Mouse (Mus musculus): ENCODE data around the gene Klk1b1. TPM values are rescaled to one million over a fixed set of nuclear protein-coding genes. Genes with fewer than 3 reads are reported as not detected.
"Not testable (repeated sequence)": the region's sequence is repeated elsewhere in the genome, so short reads cannot be mapped to it uniquely, and the experiment has no call there.

Gene Klk1b1
- total RNA-seq, 2 experiments from 2014 or later: not detected

DNA sequence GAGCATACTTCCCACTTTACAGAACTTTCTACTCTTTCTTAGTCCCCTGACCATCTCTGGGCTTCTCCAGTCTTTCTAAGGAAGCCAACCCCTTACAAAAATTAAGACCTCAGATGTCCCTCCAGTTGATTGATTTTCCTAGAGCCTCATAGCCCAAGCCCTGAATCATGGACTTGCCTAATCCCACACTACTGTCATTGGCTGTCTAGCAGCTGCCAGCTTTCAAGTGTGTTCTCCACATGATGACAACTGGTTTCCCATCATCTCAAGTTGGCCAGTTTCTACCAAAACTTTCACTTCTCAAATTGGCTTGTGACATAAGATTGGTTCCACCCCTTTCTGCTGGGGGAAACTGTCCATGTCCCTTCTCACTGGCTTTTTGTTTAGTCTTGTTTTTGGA is 38.3 kb downstream of the Klk1b1 start:
- no peak for DNase-seq (ENCODE audit: low spot score)

DNA sequence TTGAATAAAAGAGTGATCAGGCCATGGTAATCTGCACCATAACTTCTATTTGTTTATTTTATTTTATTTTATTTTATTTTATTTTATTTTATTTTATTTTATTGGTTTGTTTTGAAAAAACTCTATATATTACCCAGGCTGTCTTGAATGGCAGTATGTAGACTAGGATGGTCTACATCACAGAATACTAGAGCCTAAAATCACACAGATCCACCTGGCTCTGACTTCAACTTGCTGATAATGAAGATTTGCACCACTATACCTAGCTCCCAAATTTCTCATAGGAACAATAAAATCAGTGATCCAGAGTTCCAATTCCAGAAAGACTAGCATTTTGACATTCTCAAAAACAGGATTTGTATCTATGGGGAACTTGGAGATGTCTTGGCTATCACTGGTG is 45.3 kb downstream of the Klk1b1 start, which contains the start of gene Klk1b26:
Gene Klk1b26 (plus strand): TSS at position 301 of the 400 bp plus-strand sequence.
- not testable (repeated sequence) for DNase-seq (ENCODE audit: low spot score)

- not testable (repeated sequence) for DNase-seq (ENCODE audit: low spot score)
Measured at GRCm38 (mm10) chr7:44014666-44015065, 48.1 kb downstream of the Klk1b1 start.

GRCm38 (mm10) chr7:44015071-44015470 is 48.5 kb downstream of the Klk1b1 start:
- DNase-seq (ENCODE audit: low spot score): no peak

Other genes starting within 250 kb of the Klk1b1 start
- not detected for gene Klk12, start 197.9 kb upstream of the Klk1b1 start, total RNA-seq (2021)
- under 1 TPM in 1 of 2 experiments, not detected in 1; 0.53 TPM for gene Klk11, start 192.1 kb upstream of the Klk1b1 start, total RNA-seq (2021)
- gene Klk10, start 185.7 kb upstream of the Klk1b1 start, total RNA-seq (2021): under 1 TPM; 0.39 to 0.47 TPM
- gene Klk9, start 174.9 kb upstream of the Klk1b1 start, total RNA-seq (2021): not detected
- 1 to 10 TPM; 1.1 to 1.3 TPM for gene Klk8, start 169.2 kb upstream of the Klk1b1 start, total RNA-seq (2021)
- not detected for gene Klk7, start 155.5 kb upstream of the Klk1b1 start, total RNA-seq (2021)
- gene Klk6, start 142.3 kb upstream of the Klk1b1 start, total RNA-seq (2021): not detected
- not detected for gene Klk5, start 124.8 kb upstream of the Klk1b1 start, total RNA-seq (2021)
- not detected for gene Klk4, start 85.6 kb upstream of the Klk1b1 start, total RNA-seq (2021)
- not detected for gene Klk15, start 33.0 kb upstream of the Klk1b1 start, total RNA-seq (2021)
- not detected for gene Klk1b8, start 16.1 kb upstream of the Klk1b1 start, total RNA-seq (2021)
- not detected for gene Klk1b9, start 9.3 kb downstream of the Klk1b1 start, total RNA-seq (2021)
- not detected for gene Klk1b11, start 29.1 kb downstream of the Klk1b1 start, total RNA-seq (2021)
- 1 to 10 TPM in 1 of 2 experiments, under 1 TPM in 1; 0.21 to 1.1 TPM for gene Klk1b26, start 45.4 kb downstream of the Klk1b1 start, total RNA-seq (2021)
- not detected for gene Klk1b27, start 85.5 kb downstream of the Klk1b1 start, total RNA-seq (2021)
- gene Klk1b21, start 135.6 kb downstream of the Klk1b1 start, total RNA-seq (2021): not detected
- not detected for gene Klk1b22, start 145.9 kb downstream of the Klk1b1 start, total RNA-seq (2021)
- not detected for gene Klk1b16, start 170.0 kb downstream of the Klk1b1 start, total RNA-seq (2021)
- gene Klk1b24, start 221.5 kb downstream of the Klk1b1 start, total RNA-seq (2021): not detected
- not detected for gene Klk1b3, start 231.4 kb downstream of the Klk1b1 start, total RNA-seq (2021)
- gene Klk1b4, start 240.7 kb downstream of the Klk1b1 start, total RNA-seq (2021): not detected
- gene Klk1b5, start 249.2 kb downstream of the Klk1b1 start, total RNA-seq (2021): not detected

All from gastrocnemius, adult 18-20 months (tissue).